Mouse (Mus musculus) liver, embryonic 14.5 days (tissue): Measurements from ENCODE around the gene Olfr1242.

Experiments used
- CTCF ChIP-seq: IDR thresholded peaks from 2 replicates; pipeline ENCODE4 v1.5.1; 2016; ENCODE audit warnings: antibody characterized with exemption, low read depth, control low read depth
- EP300 ChIP-seq: IDR thresholded peaks from 2 replicates; pipeline ENCODE4 v1.6.1; 2016; ENCODE audit warnings: antibody characterized with exemption, low read depth

GRCm38 (mm10) chr2:89442900-89443299 is 55.2 kb downstream of the Olfr1242 start, which contains the start of gene Olfr1240:
- no peak for TF ChIP-seq CTCF
- no peak for TF ChIP-seq EP300
